Mouse (Mus musculus) adrenal gland, adult 2 months (tissue): ENCODE data around the gene Dek. TPM values are rescaled to one million over a fixed set of nuclear protein-coding genes. Genes with fewer than 3 reads are reported as not detected.
A peak's percentile ranks its signal among the peaks of the same experiment; 100 is the strongest.

Experiments used
- DNase-seq: peaks from one replicate; pipeline ENCODE4 v3.0.0; 2021
- polyA plus RNA-seq: library from polyadenylated mRNA; depleted of rRNA; stranded (reverse); fragments of >200 nt; gene quantifications from 2 replicates; pipeline ENCODE4 v1.2.3, GENCODE M21; 2012
- total RNA-seq, 2 experiments: library from RNA; stranded (reverse); gene quantifications; 2 replicates each; pipeline ENCODE4 v1.2.3; 2021

The Dek gene
- total and polyA plus RNA-seq, 3 experiments, result 54.3 to 61.6 (median 60.7) TPM

DNA sequence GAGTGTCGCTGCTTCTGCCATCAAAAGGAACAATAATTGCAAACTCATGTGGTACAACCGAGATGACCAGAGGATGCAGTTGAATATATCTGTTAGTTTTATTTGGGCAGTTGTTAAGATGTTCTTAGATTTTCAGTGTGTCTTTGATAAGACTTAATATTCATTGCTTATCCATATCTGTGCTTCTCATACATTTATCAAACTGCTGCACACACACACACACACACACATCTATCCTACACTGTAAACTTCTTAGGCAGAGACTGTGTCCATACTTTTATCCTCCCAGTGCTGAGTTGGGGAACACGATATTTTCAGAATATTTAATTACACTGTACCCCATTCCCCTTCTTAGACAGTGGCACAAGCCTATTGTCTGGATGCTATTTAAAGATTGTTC lies 5.2 kb upstream of the Dek start:
- no peak for DNase-seq

GRCm38 (mm10) chr13:47109239-47109638 lies 3.2 kb upstream of the Dek start:
- DNase-seq, result no peak

DNA sequence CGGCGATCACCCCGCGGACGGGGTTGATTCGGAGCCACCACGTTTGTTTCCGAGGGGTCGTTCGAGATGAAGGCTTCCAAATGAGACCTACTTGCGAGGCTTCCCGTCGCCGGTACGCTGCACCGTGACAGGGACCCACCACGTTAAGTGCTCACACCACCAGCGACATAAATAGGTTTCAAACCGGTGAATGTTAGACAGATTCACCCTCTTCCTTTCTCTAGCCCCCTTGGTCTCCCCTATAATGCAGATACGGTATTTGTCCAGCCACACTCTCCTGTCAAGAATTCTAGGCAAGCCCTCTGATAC lies 533 bp upstream of the Dek start:
- DNase-seq, result no peak

DNA sequence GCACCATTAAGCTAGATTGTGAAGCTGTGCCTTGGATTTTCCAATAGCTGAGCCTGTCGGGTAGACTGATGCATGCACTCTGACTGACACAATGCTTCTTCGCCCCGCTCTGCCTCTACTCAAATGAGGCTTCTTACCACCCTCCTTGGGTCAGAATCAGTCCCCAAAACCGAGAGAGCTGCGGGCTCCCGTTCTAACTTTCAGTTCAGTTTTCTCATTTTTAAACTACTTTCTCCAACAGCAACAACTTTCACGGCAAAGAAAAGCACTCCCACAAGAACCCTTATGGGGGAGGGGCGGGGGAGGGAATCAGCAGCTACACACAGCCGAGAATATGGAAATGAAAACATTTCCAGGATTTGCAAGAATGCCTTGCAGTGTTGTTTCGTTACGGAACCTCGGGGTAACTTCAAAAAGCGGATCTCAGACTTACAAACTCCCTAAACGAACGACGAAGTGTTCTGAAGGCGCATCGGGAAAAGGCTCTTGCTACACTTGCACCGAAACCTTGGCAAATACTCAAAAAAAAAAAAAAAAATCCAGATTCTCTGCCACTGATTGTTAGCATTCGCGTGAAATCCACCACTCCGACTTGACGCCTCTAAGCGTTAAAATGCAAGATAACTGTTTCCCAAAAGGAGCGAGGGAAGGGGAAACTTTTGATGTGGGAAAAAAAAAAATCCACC lies 1.0 kb downstream of the Dek start:
- DNase-seq, result peak; percentile 42

DNA sequence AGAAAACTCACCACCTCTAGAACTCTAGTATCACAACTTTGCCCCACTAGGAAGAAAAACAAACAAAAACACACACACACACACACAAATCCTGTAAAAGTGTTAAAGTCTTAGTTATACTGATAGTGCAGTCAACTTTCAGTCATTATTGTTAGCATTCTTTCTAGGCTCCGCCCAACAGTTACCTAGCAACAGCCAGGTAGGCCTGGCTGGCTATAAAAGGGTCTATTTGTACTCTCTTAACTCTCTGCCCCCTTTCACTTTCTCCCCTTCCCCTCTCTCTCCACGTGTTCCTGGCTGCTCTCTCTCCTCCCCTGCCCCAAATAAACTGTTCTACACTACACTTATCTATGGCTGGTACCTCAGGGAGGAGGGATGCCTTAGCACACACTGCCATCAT lies 1.9 kb downstream of the Dek start:
- no peak for DNase-seq

DNA sequence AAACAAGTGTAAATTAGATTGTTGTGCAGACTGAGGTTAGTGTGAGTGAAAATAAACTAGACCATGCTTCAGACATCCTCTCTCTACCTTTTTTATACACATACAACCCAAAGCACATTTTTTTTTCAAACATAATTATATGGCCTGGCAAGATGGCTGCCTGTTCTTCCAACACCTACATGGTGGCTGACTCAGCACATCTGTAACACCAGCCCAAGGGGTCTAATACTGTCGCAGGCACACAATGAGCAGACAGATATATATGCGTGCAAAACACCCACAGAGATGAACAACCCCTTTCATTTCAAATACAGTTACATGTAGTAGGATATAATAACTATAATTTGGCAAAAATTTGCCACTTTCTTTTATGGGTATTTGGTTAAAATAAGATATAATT lies 5.4 kb downstream of the Dek start:
- no peak for DNase-seq

DNA sequence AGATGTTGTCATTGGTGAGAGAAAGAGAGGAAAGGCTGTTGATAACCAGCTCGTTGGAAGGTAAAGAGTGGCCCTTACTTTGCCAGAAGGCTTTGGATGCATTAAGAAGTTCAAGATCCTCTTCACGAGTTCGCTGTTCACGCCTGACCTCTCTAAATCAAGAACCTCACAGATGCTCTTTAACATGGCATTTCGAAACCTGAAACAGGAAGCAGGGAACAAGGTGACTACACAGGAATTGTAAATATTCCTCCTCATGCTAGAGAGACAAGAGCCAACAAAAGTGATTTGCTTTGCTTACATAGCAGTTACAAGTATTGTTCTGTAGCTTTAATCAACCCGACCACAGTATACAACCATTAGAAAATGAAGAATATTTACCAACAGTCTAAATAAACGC lies 6.7 kb downstream of the Dek start:
- no peak for DNase-seq

DNA sequence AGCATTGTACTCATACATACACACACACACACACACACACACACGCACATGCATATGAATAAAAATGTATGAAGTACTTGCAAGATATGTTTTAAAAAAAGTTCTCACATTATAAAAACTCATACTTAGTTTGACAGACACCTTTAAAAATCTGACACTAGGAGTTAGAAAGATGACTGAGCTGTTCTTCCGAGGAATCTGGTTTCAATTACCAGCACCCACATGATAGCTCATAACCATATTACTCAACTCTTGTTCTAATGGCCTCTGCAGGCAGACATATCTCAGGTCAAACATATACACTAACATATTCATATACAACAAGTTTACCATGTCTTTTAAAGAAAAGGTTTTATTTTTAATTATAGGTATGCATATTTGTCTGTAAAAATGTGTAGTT lies 9.4 kb downstream of the Dek start:
- DNase-seq, result no peak

DNA sequence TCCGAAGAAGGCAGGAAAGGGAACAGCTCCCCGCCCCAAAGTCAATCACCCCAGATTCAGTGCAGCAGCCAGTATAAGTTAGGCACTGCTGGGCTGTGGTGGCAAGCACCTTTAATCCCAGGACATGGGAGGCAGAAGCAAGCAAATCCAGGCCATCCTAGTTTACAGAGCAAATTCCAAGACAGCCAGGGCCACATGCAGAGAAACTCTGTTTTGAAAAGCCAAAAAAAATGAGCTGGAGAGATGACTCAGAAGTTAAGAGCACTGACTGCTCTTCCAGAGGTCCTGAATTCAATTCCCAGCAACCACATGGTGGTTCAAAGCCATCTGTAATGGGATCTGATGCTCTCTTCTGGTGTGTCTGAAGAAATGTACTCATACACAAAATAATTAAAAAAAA lies 12.2 kb downstream of the Dek start:
- no peak for DNase-seq

GRCm38 (mm10) chr13:47089271-47089670 lies 16.7 kb downstream of the Dek start:
- DNase-seq, result no peak

- no peak for DNase-seq
Measured at GRCm38 (mm10) chr13:47088433-47088832, 17.6 kb downstream of the Dek start.

DNA sequence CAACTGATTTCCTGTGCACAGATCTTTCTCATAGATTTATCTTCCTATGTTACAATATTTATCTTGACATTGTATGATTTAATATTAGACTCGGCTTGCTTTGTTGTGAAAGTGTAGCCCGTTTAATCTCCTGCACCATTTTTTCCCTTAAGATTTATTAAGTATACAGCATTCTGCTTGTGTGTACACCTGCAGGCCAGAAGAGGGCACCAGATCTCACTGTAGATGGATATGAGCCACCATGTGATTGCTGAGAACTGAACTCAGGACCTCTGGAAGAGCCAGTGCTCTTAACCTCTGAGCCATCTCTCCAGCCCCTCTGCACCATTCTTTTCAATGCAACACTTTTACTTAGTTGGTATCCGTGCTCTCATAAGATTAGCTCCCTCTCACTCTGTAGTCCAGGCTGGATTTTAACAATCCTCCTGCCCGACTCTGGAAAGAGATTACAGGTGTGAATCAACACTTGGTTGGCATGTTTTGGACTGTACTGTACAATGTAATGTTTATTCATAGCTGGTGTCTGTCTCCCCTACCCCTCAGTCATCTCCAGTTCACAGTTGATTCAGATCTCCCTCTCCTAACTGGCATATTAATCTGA lies 25.0 kb downstream of the Dek start:
- DNase-seq, result no peak

- no peak for DNase-seq
Measured at GRCm38 (mm10) chr13:47078799-47079198, 27.2 kb downstream of the Dek start.

DNA sequence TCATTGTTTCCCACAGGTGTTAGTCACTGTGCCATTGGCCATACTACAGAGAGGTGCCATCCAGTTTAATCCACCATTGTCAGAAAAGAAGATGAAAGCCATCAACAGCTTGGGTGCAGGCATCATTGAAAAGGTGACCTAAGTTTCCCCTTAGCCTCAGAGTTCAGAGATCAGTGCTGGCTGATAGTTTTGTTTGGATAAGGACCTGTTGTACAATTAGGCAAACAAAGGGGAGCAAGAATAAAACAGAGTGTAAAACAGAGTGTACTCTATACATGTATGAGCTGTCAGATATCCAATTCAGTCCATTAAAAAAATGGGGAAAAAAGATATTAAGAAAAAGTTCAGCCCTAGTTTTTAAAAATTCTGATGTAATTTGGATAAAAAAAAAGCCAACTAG lies 28.6 kb downstream of the Dek start:
- DNase-seq, result no peak

DNA sequence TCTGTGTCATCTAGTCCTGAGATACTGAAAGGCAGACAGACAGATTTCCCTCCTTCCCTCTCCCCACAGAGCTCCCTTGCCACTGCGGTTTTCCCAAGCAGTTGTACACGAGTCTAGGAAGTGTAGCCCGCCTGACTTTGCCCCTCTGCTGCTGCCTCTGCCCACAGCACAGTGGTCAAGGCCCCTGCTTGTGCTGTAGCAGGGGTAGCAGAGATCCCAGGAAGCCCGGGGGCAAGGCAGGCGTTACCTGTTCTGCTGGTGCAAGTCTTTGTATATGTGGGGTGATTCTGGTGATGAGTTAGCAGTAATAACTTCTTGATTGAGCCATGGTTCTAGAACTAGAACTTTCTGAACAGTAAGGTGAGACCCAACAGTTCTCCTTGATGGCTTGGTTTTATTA lies 29.8 kb downstream of the Dek start:
- DNase-seq, result no peak

DNA sequence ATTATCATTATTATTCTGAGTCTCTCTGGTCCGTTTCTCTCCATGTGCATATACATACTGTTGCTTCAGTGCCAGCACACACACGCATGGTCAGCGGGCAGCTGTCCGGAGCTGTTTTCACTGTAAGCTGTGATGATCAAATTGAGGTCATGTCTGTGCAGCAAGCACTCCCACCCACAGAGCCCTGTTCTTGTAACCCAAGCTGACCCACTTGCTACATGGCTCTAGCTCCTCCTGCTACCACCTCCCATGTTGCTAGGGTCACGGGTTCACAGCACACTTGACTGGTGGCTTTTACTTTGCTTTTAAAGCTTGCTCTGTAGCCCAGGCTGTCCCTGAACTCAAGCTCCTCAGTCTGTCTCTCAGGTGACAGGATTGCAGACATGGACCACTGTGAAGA lies 33.5 kb downstream of the Dek start:
- DNase-seq, result no peak

GRCm38 (mm10) chr13:47071871-47072270 lies 34.1 kb downstream of the Dek start:
- DNase-seq, result no peak

GRCm38 (mm10) chr13:47070329-47071080 lies 35.5 kb downstream of the Dek start:
- no peak for DNase-seq

DNA sequence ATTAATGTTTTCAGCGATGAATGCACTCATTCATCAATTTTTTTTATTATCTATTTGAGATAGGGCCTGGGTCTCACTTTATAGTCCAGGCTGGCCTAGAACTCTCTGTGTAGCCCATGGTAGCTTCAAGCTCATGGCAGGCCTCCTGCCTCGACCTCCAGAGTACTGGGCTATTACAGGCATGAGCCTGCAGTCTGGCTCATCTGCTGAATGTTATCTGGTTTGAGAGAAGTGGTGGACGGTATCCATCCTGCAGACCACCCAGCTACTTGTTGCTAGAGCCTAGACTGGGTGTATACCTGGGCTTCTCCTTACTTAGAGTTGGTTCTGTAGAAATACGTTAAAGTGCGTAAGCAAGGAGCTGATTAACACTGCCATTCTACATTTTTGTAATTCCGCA lies 39.0 kb downstream of the Dek start:
- no peak for DNase-seq

DNA sequence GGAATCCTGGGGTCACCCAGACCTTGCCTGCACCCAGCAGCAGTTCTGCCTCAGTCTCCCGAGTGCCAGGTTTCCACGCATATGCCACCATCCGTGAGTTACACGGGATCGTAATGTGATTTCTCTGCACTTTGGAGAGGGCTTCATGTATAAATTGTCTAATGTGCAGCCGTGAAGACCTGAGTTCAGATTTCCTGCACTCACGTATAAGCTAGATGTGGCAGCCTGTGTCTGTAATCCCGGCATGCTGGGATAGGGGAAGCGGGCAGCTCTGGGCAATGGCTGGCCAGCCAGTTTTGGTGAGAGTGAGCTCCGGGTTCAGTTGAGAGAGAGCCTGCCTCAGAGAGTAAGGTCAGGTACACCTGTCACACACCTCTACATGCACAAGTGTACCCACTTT lies 39.5 kb downstream of the Dek start:
- no peak for DNase-seq

- DNase-seq, result no peak
Measured at GRCm38 (mm10) chr13:47063985-47064760, 41.8 kb downstream of the Dek start.

DNA sequence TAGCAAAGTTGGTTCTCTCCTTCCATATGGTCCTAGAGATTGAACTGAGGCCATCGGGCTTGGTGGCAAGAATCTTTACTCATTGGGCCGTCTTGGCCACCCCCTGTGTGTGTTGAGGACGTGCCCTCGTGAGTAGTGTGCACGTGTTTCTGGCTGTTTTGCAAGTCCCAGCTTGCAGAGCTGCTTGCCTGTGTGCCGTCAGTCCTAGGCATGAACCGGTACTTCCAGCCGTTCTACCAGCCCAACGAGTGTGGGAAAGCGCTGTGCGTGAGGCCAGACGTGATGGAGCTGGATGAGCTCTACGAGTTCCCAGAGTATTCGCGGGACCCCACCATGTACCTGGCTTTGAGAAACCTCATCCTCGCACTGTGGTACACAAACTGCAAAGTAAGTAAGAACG lies 43.2 kb downstream of the Dek start:
- no peak for DNase-seq

DNA sequence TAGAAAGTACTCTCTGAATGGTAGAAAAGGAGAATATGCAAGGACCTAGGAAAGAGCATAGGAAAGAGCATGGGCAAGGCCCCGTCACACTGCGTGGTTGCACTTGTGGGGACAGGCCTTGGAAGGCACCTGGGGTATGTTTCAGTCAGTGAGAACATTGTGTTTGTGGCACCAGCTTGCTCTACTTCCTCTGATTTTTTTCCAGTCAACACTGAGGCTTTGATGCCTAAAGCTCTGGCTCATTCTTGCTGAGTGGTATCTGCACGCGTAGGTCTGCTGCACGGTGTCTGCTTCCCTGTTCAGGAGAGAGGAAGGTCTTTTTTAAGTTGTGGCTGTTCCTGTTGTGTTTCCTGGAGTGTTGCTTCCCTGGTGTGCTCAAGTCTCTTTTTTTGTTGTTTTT lies 49.2 kb downstream of the Dek start:
- DNase-seq, result no peak
